Mouse (Mus musculus) erythroblast, embryonic 14.5 days (primary cell): ENCODE measurements around the gene Ifngr2.

Experiments
- GATA1 ChIP-seq: IDR thresholded peaks from 2 replicates; pipeline ENCODE4 v1.6.1; 2012; ENCODE audit warnings: low read length, inconsistent platforms, mixed read lengths
- TAL1 ChIP-seq: IDR thresholded peaks from 3 replicates; pipeline ENCODE4 v1.6.1; 2012; ENCODE audit warnings: low read length, inconsistent platforms, mixed read lengths

DNA sequence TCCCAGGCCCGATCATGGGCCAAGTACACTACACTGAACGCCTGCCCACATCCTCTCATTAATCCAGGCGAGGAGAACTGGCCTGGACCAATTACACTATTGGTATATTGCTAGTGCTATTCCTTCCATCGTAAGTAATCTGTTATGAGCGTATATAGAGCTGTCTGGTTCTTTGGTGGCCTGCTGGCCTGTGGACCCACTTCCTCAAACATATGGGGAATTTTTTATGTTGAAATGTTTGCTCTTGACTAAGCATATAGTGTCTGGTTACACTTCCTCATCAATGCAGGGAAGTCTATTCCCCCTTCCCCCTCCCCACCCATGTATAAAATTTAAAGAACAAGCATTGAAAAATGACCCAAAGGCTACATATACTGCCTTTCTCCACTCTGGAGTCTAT, 24.8 kb upstream of the Ifngr2 start:
- TF ChIP-seq GATA1 (no peak), TAL1 (no peak)
